7 mouse cellular contexts compared by ENCODE assay signal in genomic region chr14:79486993-79487731, GRCm38 (mm10). TPM values are rescaled to one million over a fixed set of nuclear protein-coding genes. Genes with fewer than 3 reads are reported as not detected.
A peak's percentile ranks its signal among the peaks of the same experiment; 100 is the strongest.
DNase-seq lines count a peak whose midpoint lies in the region; ATAC-seq and TF ChIP-seq lines count a peak whose summit lies in the region.

No protein-coding gene starts in this region.

- TF ChIP-seq CTCF in CH12.LX (conservative IDR thresholded peaks at IDR 0.05 in 1 of 2, IDR thresholded peaks at IDR 0.05 in 1 of 2; ENCODE audit: low read depth in 2 of 2, low read length in 2 of 2), result peak in 1 of 2 experiments; percentile 60; a peak in 2 of 4 replicates

- H3K36me3 ChIP-seq in CH12.LX (replicated peaks in 1 of 2; ENCODE audit: control insufficient read depth in 1 of 2, insufficient read depth in 1 of 2, low read length in 1 of 2), result no peaks in the 10 kb centered on the region
- 0 out of 2 replicates have a peak, but pooled peaks cover 7% of the 10 kb centered on the region for H3K36me3 ChIP-seq in heart, embryonic 16.5 days (ENCODE audit: control insufficient read depth, insufficient read depth)

- TF ChIP-seq EP300 in CH12.LX (IDR thresholded peaks at IDR 0.05; ENCODE audit: low read length), result no peak

- H3K79me2 ChIP-seq in CH12.LX (replicated peaks; ENCODE audit: control insufficient read depth, extremely low read depth, insufficient read depth, poor library complexity, severe bottlenecking), result no peaks in the 10 kb centered on the region; the same call in 1 of the 2 replicates

- no peaks in the 10 kb centered on the region for H3K9me3 ChIP-seq in CH12.LX (replicated peaks; ENCODE audit: low read length)
- no peaks in the 10 kb centered on the region for H3K9me3 ChIP-seq in heart, embryonic 16.5 days (replicated peaks; ENCODE audit: control insufficient read depth, low read length)

- DNase-seq in CH12.LX (ENCODE audit: extremely low read depth), result no peak
- DNase-seq in Muller cell, postnatal 12 days (ENCODE audit: inconsistent ontology term), result peak; percentile 48
- DNase-seq in embryo, embryonic 10.5 days (ENCODE audit: low spot score), result peak; percentile 70
- peak; percentile 69 to 88 for DNase-seq in kidney, postnatal 25 days
- DNase-seq in spleen, postnatal 4 days (ENCODE audit: low spot score in 2 of 2), result peak; percentile 33 to 71

- no peaks in the 10 kb centered on the region for H3K27me3 ChIP-seq in CH12.LX (replicated peaks)
- H3K27me3 ChIP-seq in heart, embryonic 16.5 days (ENCODE audit: control insufficient read depth, insufficient read depth, low read length), result no peaks in the 10 kb centered on the region

- in situ Hi-C loops in CH12.LX (cut with MboI; ENCODE audit: low pct_ligation_motif_present, low pct_unique_long_range_greater_than_20kb, low sequenced_read_pairs), result no loop called here

- dilution Hi-C loops in CH12.LX (cut with MboI; ENCODE audit: extremely low pct_ligation_motif_present, extremely low pct_unique_long_range_greater_than_20kb, low sequenced_read_pairs), result no loop called here

- no peak overlapping the region for H3K4me3 ChIP-seq in CH12.LX (replicated peaks in 1 of 3; ENCODE audit: low read depth in 2 of 3, low read length in 2 of 3, poor library complexity in 1 of 3)
- peak overlapping the region; percentile 62 for H3K4me3 ChIP-seq in heart, embryonic 16.5 days (ENCODE audit: low read length)

- WGBS in heart, embryonic 16.5 days, result 4% methylated on average over 19 of the region's 19 CpGs

- peaks cover 2 to 12% of the 10 kb centered on the region in 2 experiments; a peak in 3 of 4 replicates for H3K4me1 ChIP-seq in CH12.LX (ENCODE audit: control insufficient read depth in 1 of 2, insufficient read depth in 2 of 2)
- H3K4me1 ChIP-seq in heart, embryonic 16.5 days (ENCODE audit: control insufficient read depth, insufficient read depth, low read length), result peaks cover 45% of the 10 kb centered on the region

- H3K4me2 ChIP-seq in CH12.LX (ENCODE audit: insufficient read depth, low read depth, poor library complexity, severe bottlenecking), result no peak overlapping the region
- H3K4me2 ChIP-seq in heart, embryonic 16.5 days (ENCODE audit: low read depth, low read length), result peak overlapping the region; percentile 90

- no peak overlapping the region for H3K9ac ChIP-seq in CH12.LX (ENCODE audit: insufficient read depth, low read depth)
- peak overlapping the region; percentile 66 for H3K9ac ChIP-seq in heart, embryonic 16.5 days (ENCODE audit: low read length)

- ATAC-seq in heart, embryonic 16.5 days (replicated peaks; ENCODE audit: extremely low read depth, insufficient read depth, low FRiP score), result peak; percentile 42; the same call in 1 of the 2 replicates
- ATAC-seq in megakaryocyte, adult 5-6 weeks (ENCODE audit: poor library complexity, severe bottlenecking), result peak; percentile 39

- peak; percentile 18 for TF ChIP-seq RAD21 in CH12.LX (IDR thresholded peaks at IDR 0.05; ENCODE audit: low read depth, low read length)

- no peak for TF ChIP-seq POLR2A in CH12.LX (IDR thresholded peaks at IDR 0.05; ENCODE audit: low read depth, low read length)

- H3K27ac ChIP-seq in CH12.LX (ENCODE audit: insufficient read depth, low read depth), result no peak overlapping the region
- peak overlapping the region; percentile 68 for H3K27ac ChIP-seq in heart, embryonic 16.5 days (ENCODE audit: low read length)

TF ChIP-seq in CH12.LX, 34 proteins besides CTCF, POLR2A, EP300 and RAD21:
- no peak for TF ChIP-seq SIN3A (IDR thresholded peaks at IDR 0.05; ENCODE audit: low read length)
- no peak for TF ChIP-seq ZKSCAN1 (IDR thresholded peaks at IDR 0.05; ENCODE audit: borderline replicate concordance, low read depth, low read length)
- TF ChIP-seq MYC (IDR thresholded peaks at IDR 0.05; ENCODE audit: low read depth, low read length), result 0 out of 2 replicates have a peak, but pooled peaks have one; percentile 28
- TF ChIP-seq KAT2A (IDR thresholded peaks at IDR 0.05; ENCODE audit: insufficient replicate concordance, low read length), result no peak
- TF ChIP-seq HCFC1 (IDR thresholded peaks at IDR 0.05; ENCODE audit: low read depth, low read length), result no peak
- peak; percentile 55 for TF ChIP-seq USF1 (IDR thresholded peaks at IDR 0.05; ENCODE audit: low read depth, low read length)
- TF ChIP-seq USF2 (conservative IDR thresholded peaks at IDR 0.05; ENCODE audit: low read depth, low read length), result peak; percentile 43; the same call in 1 of the 2 replicates
- TF ChIP-seq SMC3 (IDR thresholded peaks at IDR 0.05; ENCODE audit: low read depth, low read length), result peak; percentile 43
- TF ChIP-seq MAX (IDR thresholded peaks at IDR 0.05; ENCODE audit: low read length), result peak; percentile 67
- TF ChIP-seq BHLHE40 (IDR thresholded peaks at IDR 0.05; ENCODE audit: low read depth, low read length), result peak; percentile 58; the same call in 1 of the 2 replicates
- TF ChIP-seq ELF1 (IDR thresholded peaks at IDR 0.05; ENCODE audit: low read depth, low read length), result no peak

RNA-seq across cellular contexts. Expression of gene Wbp4, which starts 5.8 kb away (rescaled TPM):
- total RNA-seq in CH12.LX (2012; rRNA removed) (31.3 and 36.8 TPM in 2 replicates), CH12.LX (2014; rRNA removed) (36.2 and 39.9 TPM in 2 replicates)
- 68.5 and 69.4 TPM in 2 replicates for polyA plus RNA-seq in CH12.LX (2012; ENCODE audit: insufficient read length, low read depth)
- 26.8 and 27.6 TPM in 2 replicates for polyA plus RNA-seq in heart, embryonic 16.5 days (2015; fragmentation: Nextera tagmentation; extraction: Ambion mirVana)
- 31.4 and 38.6 TPM in 2 replicates for total RNA-seq in megakaryocyte, adult 5-6 weeks (2015)
- 72.6 and 75.8 TPM in 2 replicates for total RNA-seq in megakaryocyte, adult 5-6 weeks (2017)

RNA-seq across cellular contexts. Expression of gene Elf1, which starts 6.2 kb away (rescaled TPM):
- total RNA-seq in CH12.LX (2012; rRNA removed), result 37.1 and 41.2 TPM in 2 replicates
- total RNA-seq in CH12.LX (2014; rRNA removed), result 71.7 and 85.2 TPM in 2 replicates
- 49.6 and 54.4 TPM in 2 replicates for polyA plus RNA-seq in CH12.LX (2012; ENCODE audit: insufficient read length, low read depth)
- polyA plus RNA-seq in heart, embryonic 16.5 days (2015; fragmentation: Nextera tagmentation; extraction: Ambion mirVana), result 9.9 and 12.3 TPM in 2 replicates
- 66.4 and 69.3 TPM in 2 replicates for total RNA-seq in megakaryocyte, adult 5-6 weeks (2015)
- total RNA-seq in megakaryocyte, adult 5-6 weeks (2017), result 138 and 142 TPM in 2 replicates

RNA-seq across cellular contexts. Expression of gene Kbtbd6, which starts 35.5 kb away (rescaled TPM):
- 0.13 TPM in 1 of 2 replicates, not detected in the other for total RNA-seq in CH12.LX (2012; rRNA removed)
- total RNA-seq in CH12.LX (2014; rRNA removed), result 0.12 and 0.15 TPM in 2 replicates
- polyA plus RNA-seq in CH12.LX (2012; ENCODE audit: insufficient read length, low read depth), result 0.10 TPM in 1 of 2 replicates, not detected in the other
- 1.9 and 2.6 TPM in 2 replicates for polyA plus RNA-seq in heart, embryonic 16.5 days (2015; fragmentation: Nextera tagmentation; extraction: Ambion mirVana)
- 6.6 and 8.3 TPM in 2 replicates for total RNA-seq in megakaryocyte, adult 5-6 weeks (2015)
- 7.4 and 8.0 TPM in 2 replicates for total RNA-seq in megakaryocyte, adult 5-6 weeks (2017)

Comparison
In these comparisons a context has a peak if more than half of its experiments do, and no peak if none do; other contexts are left out.
1. RNA of gene Kbtbd6, which starts 35.5 kb away (total RNA-seq): 6.6 to 8.3 TPM in megakaryocyte, adult 5-6 weeks; 0.12 to 0.15 TPM in CH12.LX; every median in the first group is over 4 times any median in the second.